8 mouse cellular contexts compared by ENCODE assay signal in genomic region chr14:93009147-93010064, GRCm38 (mm10).
DNase-seq lines count a peak whose midpoint lies in the region; ATAC-seq lines count a peak whose summit lies in the region.

No protein-coding gene starts in this region.

- peak; percentile 65 for ATAC-seq in frontal cortex, adult (ENCODE audit: low TSS enrichment)
- ATAC-seq in neural tube, embryonic 15.5 days (ENCODE audit: low FRiP score) = peak; percentile 63

- no peak overlapping the region for H3K9ac ChIP-seq in neural tube, embryonic 15.5 days (replicated peaks)

- intact Hi-C loops in heart, postnatal 36 days (cut with DNase I) = no loop called here

- no peak overlapping the region; the same call in 1 of the 2 replicates for H3K27ac ChIP-seq in neural tube, embryonic 15.5 days (replicated peaks)

- H3K4me3 ChIP-seq in neural tube, embryonic 15.5 days (replicated peaks) = no peak overlapping the region

- H3K9me3 ChIP-seq in neural tube, embryonic 15.5 days (replicated peaks) = no peaks in the 10 kb centered on the region

- H3K36me3 ChIP-seq in neural tube, embryonic 15.5 days = no peaks in the 10 kb centered on the region

- DNase-seq in frontal cortex, postnatal 14 days (ENCODE audit: low spot score in 2 of 2) = no peak
- DNase-seq in embryo, embryonic 10.5 days (ENCODE audit: low spot score) = peak; percentile 47
- DNase-seq in layer of hippocampus, adult 18-20 months (ENCODE audit: low spot score in 2 of 2) = peak; percentile 16 to 67
- DNase-seq in adrenal gland, adult (ENCODE audit: inconsistent age in 2 of 2, low spot score in 1 of 2) = no peak
- no peak for DNase-seq in heart, postnatal 36 days
- no peak for DNase-seq in spleen, postnatal 10 days (ENCODE audit: low spot score in 2 of 2)

- 24% methylated on average over 5 of the region's 5 CpGs for WGBS in neural tube, embryonic 15.5 days

- no peak overlapping the region for H3K4me2 ChIP-seq in neural tube, embryonic 15.5 days

- H3K4me1 ChIP-seq in neural tube, embryonic 15.5 days = peaks cover 4% of the 10 kb centered on the region; the same call in 1 of the 2 replicates

- H3K27me3 ChIP-seq in neural tube, embryonic 15.5 days (replicated peaks) = no peaks in the 10 kb centered on the region

Comparison
In these comparisons a context has a peak if more than half of its experiments do, and no peak if none do; other contexts are left out.
1. DNase-seq: peak in embryo, embryonic 10.5 days (single experiment) and layer of hippocampus, adult 18-20 months (2 of 2); none in frontal cortex, postnatal 14 days (0 of 2), adrenal gland, adult (0 of 2), heart, postnatal 36 days (0 of 2) and spleen, postnatal 10 days (0 of 2).